Mouse (Mus musculus) limb, embryonic 12.5 days (tissue): ENCODE measurements at regions not wholly inside any gene's neighbourhood (a gene's known extent, or its start where the extent isn't known, plus 50 kb on each side); places are given as distances from the start of the nearest gene placed in this dataset.

Experiments used
- ATAC-seq: fragments of 200-750 bp; cut with Nextera tagmentation; 2 replicates; pipeline ENCODE4 v1.8.0; 2017; ENCODE audit warnings: low read depth, moderate TSS enrichment; ENCODE audit not compliant: insufficient number of reproducible peaks, insufficient read depth, low FRiP score, low TSS enrichment
- H3K27ac ChIP-seq: fragments of 300-500 bp; sonication (generic); 2 replicates; pipeline ENCODE4 v1.5.1; 2016; ENCODE audit warnings: mild to moderate bottlenecking, moderate library complexity
- H3K27me3 ChIP-seq: fragments of 300-500 bp; sonication (generic); 2 replicates; pipeline ENCODE4 v1.6.1; 2016; ENCODE audit warnings: mild to moderate bottlenecking, moderate library complexity
- H3K36me3 ChIP-seq: fragments of 300-500 bp; sonication (generic); 2 replicates; pipeline ENCODE4 v1.6.1; 2016; ENCODE audit warnings: mild to moderate bottlenecking, moderate library complexity
- H3K4me1 ChIP-seq: fragments of 300-500 bp; sonication (generic); replicated peaks from 2 replicates; pipeline ENCODE4 v1.6.1; 2016
- H3K4me2 ChIP-seq: fragments of 300-500 bp; sonication (generic); 2 replicates; pipeline ENCODE4 v1.6.1; 2016; ENCODE audit warnings: mild to moderate bottlenecking, moderate library complexity
- H3K4me3 ChIP-seq: fragments of 300-500 bp; sonication (generic); replicated peaks from 2 replicates; pipeline ENCODE4 v1.5.1; 2016; ENCODE audit warnings: mild to moderate bottlenecking
- H3K9ac ChIP-seq: fragments of 300-500 bp; sonication (generic); replicated peaks from 2 replicates; pipeline ENCODE4 v1.6.1; 2016; ENCODE audit warnings: mild to moderate bottlenecking, moderate library complexity
- H3K9me3 ChIP-seq: fragments of 300-500 bp; sonication (generic); 2 replicates; pipeline ENCODE4 v1.6.1; 2016; ENCODE audit warnings: mild to moderate bottlenecking, moderate library complexity
- WGBS: fragments of 180-500 bp; shearing (Covaris S2); methylation state at CpG from one replicate; pipeline ENCODE4 v1.1.7; 2016; 5-methylcytosine and 5-hydroxymethylcytosine counted together

DNA sequence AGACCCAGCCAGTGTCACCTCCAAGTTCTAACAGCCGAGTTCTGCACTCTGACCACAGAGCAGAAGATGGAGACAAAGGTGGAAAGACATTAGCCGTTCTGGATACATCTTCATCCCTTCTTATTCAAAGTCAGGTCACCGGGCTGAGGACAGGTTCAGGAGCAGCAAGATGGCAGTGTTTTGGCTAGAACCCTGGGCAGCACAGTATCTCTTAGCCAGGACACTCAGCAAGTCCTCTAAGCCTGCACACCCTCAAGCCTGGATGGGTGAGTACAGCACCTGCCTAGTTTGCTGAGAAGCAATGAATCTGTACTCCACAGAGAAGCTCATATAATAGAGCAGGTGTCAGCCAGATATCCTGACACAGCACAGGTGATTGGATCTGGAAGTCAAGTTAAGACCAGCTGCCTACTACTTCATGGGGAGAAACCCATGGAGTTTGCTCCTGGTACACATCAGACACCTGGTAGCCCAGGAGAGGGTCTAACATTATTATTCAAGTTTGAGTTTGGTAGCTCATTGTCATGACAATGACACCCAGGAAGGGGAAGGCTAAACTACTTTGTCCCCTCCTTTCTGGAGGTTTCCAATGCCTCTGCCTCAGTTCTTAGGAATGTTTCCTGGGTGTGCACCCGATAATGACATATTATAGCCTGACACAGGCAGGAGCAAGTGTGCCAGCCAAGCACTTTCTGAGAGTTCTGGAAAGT is 108.1 kb downstream of the Ndufa10 start:
- ATAC-seq: no peak
- H3K4me1 ChIP-seq: peaks cover under 1% of the 10 kb centered on the region
- 85% methylated on average over 4 of the region's 4 CpGs for WGBS
- H3K9ac ChIP-seq: no peak overlapping the region
- no peaks in the 10 kb centered on the region for H3K27me3 ChIP-seq
- H3K4me3 ChIP-seq: no peak overlapping the region
- no peaks in the 10 kb centered on the region for H3K9me3 ChIP-seq
- H3K36me3 ChIP-seq: no peaks in the 10 kb centered on the region
- H3K27ac ChIP-seq: no peak overlapping the region
- no peak overlapping the region for H3K4me2 ChIP-seq

DNA sequence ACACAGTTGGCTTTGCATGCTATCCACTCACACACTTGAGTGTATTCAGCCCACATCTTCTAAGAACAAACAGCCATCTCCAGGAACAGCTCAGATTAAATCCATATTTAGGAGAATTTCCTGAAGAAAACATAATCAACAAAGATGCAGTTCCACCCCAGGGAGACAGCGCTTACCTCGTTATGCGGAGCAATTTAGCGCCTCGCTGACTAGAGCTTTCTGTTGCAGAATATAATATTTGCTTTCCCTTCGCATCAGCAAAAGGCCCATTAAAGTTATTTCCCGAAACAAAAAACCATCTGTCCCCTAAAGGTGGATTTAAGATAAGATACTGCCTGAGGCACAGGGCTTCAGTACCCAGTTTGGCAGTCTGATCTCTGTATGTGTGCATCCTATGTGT is 112.0 kb downstream of the Ndufa10 start:
- ATAC-seq: no peak
- Histone ChIP-seq H3K4me3 (no peak overlapping the region), H3K27me3 (no peaks in the 10 kb centered on the region), H3K9me3 (no peaks in the 10 kb centered on the region), H3K9ac (no peak overlapping the region), H3K27ac (no peak overlapping the region), H3K4me2 (no peak overlapping the region), H3K36me3 (no peaks in the 10 kb centered on the region), H3K4me1 (no peaks in the 10 kb centered on the region)
- 80% methylated on average over 7 of the region's 7 CpGs for WGBS

DNA sequence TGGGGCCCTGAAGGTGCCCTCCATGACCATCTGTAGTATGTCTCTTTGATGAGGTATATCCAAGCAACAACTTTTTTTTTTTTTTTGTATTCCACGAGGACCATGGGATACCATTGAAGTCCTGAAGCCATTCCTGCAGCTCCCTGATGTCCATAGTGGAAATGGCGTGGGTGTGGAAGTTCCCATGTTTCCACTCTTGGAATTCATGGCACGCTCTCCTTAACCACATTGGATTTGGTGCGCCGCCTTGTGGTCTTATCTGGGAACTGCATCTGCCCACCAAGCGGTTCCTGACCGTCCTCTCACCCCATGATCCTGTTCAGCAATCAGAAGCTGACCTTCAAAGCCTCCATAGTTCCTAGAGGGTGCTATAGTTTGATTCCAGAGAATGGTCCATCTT is 113.4 kb downstream of the Ndufa10 start:
- no peak for ATAC-seq
- no peaks in the 10 kb centered on the region for H3K36me3 ChIP-seq
- H3K4me2 ChIP-seq: no peak overlapping the region
- H3K4me3 ChIP-seq: no peak overlapping the region
- H3K27ac ChIP-seq: no peak overlapping the region
- H3K9ac ChIP-seq: no peak overlapping the region
- WGBS: 18% methylated on average over 7 of the region's 7 CpGs
- no peaks in the 10 kb centered on the region for H3K27me3 ChIP-seq
- no peaks in the 10 kb centered on the region for H3K4me1 ChIP-seq
- H3K9me3 ChIP-seq: no peaks in the 10 kb centered on the region

DNA sequence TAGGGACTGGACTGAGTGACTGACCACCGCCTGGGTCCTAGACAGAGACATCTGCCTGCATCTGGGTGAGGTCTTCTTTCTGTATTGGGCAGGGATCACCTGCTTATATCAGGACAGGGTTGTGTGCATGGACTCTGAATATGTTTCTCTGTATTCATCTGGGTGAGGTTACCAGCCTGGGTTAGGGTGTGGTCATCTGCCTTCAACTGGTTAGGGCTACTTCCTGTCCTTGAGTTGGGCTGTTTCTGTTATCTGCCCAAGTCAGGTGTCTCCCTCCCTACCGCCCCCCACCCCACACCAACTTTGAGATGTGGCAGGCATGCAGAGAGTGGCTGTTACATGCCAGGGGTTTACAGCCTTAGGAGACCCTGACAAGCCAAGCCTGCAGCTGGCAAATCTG is 114.2 kb downstream of the Ndufa10 start:
- no peak for ATAC-seq
- H3K9ac ChIP-seq: no peak overlapping the region
- no peak overlapping the region for H3K27ac ChIP-seq
- H3K9me3 ChIP-seq: no peaks in the 10 kb centered on the region
- no peak overlapping the region for H3K4me3 ChIP-seq
- 82% methylated on average over 2 of the region's 2 CpGs for WGBS
- H3K4me2 ChIP-seq: no peak overlapping the region
- H3K27me3 ChIP-seq: no peaks in the 10 kb centered on the region
- H3K4me1 ChIP-seq: no peaks in the 10 kb centered on the region
- H3K36me3 ChIP-seq: no peaks in the 10 kb centered on the region

DNA sequence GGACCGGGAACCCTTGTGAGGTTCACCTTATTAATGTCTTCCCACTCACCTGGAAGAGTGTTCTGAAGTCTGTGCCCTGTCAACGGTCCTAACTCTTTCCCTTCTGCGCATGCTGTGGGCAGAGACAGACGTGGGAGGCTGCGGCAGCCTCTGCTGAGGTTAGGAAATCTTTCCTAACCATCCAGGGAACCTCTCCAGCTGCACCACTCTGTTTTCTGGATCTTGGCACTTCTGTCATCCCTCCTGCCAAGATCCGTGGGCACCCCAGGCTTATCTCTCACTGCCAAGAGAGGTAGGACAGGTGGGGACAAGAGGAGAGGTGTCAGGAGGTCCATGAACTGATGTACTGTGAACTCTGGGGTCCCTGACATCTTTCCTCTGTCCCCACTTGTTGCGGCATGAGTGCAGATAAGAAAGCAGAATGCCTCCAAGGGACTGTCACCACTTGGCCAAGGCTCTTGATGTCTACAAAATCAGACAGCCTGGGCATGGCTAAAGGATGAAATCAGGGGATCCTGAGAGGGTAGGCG is 114.8 kb downstream of the Ndufa10 start:
- H3K4me1 ChIP-seq: no peaks in the 10 kb centered on the region
- no peaks in the 10 kb centered on the region for H3K36me3 ChIP-seq
- no peak overlapping the region for H3K4me2 ChIP-seq
- no peak overlapping the region for H3K9ac ChIP-seq
- no peak overlapping the region for H3K27ac ChIP-seq
- 84% methylated on average over 8 of the region's 8 CpGs for WGBS
- ATAC-seq: no peak
- no peaks in the 10 kb centered on the region for H3K27me3 ChIP-seq
- H3K4me3 ChIP-seq: no peak overlapping the region
- no peaks in the 10 kb centered on the region for H3K9me3 ChIP-seq

DNA sequence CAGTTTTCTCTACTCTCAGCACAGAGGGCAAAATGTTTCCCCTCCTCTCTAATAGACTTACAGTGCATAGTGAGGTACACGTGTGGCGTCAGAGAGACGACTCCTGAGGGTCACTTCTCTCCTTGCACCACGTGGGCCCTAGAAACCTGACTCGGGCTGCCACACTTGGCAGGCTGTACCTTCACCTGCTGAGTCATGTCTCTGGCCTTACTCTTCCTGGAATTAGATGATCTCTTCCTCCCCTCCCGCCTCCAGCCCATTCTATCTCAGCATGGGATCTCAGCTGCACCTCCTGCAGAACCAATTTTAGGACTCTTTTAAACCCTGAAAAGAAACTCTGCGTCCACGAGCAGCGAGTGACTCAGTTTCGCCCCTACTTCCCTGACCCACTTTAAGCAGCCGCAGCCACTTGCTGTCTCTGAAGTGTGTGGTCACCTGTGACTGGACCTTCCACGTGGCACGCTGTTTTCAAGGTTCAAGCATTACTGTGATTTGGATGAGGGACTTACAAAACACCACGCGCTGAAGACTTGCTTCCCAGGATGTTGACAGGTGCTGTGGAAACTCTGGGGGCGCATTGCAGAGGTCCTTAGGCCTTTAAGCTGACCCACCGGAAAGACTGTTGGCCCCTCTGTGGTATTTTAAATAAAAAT is 125.2 kb downstream of the Ndufa10 start:
- Histone ChIP-seq H3K27me3 (no peaks in the 10 kb centered on the region), H3K4me1 (no peaks in the 10 kb centered on the region), H3K36me3 (no peaks in the 10 kb centered on the region), H3K27ac (no peak overlapping the region), H3K9ac (no peak overlapping the region), H3K9me3 (no peaks in the 10 kb centered on the region), H3K4me3 (no peak overlapping the region), H3K4me2 (no peak overlapping the region)
- WGBS: 51% methylated on average over 17 of the region's 17 CpGs
- no peak for ATAC-seq

DNA sequence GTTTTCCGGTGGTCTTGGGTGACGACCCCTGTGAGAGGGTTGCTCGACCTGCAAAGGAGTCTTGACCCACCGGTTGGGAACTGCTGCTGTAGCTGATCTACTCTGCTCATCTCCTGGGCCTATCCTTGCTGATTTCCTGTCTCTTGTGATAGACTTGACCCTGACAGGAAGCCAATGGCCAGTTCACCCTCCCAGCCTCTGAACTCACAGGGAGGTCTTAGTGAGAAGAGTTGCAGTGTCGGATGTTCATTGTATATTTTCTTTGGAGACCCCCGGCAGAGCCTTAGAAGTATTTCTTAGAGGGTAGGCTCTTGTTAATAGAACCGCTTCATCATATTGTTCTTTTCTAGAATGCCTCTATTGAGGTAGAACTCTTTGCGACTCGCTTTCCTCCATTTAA is 126.0 kb downstream of the Ndufa10 start:
- no peaks in the 10 kb centered on the region for H3K36me3 ChIP-seq
- H3K4me2 ChIP-seq: no peak overlapping the region
- H3K4me1 ChIP-seq: no peaks in the 10 kb centered on the region
- 86% methylated on average over 9 of the region's 9 CpGs for WGBS
- H3K27me3 ChIP-seq: no peaks in the 10 kb centered on the region
- ATAC-seq: no peak
- H3K9me3 ChIP-seq: no peaks in the 10 kb centered on the region
- H3K27ac ChIP-seq: no peak overlapping the region
- no peak overlapping the region for H3K9ac ChIP-seq
- H3K4me3 ChIP-seq: no peak overlapping the region

DNA sequence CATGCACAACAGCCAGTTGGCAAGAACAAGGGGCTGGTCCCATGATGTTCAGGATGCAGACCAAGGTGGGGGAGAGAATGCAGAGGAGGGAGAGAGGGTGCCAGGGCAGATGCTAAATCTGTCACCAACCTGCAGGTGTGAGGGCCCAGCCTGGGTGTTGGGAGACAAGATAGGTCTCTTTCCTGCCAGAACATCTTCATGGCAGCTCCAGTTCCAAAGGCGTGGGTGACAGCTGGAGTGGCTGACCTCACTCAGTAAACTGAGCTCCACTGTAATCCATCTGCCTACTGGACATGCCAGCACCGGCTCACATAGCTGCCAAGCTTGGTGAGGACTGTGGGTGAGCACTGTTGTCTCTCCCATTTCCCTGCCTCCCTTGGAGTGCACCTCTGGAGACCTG is 129.9 kb downstream of the Ndufa10 start:
- no peak for ATAC-seq
- H3K9me3 ChIP-seq: no peaks in the 10 kb centered on the region
- no peak overlapping the region for H3K4me2 ChIP-seq
- no peak overlapping the region for H3K4me3 ChIP-seq
- no peaks in the 10 kb centered on the region for H3K27me3 ChIP-seq
- H3K36me3 ChIP-seq: no peaks in the 10 kb centered on the region
- no peak overlapping the region for H3K9ac ChIP-seq
- no peaks in the 10 kb centered on the region for H3K4me1 ChIP-seq
- H3K27ac ChIP-seq: no peak overlapping the region
- 75% methylated on average over 2 of the region's 2 CpGs for WGBS

DNA sequence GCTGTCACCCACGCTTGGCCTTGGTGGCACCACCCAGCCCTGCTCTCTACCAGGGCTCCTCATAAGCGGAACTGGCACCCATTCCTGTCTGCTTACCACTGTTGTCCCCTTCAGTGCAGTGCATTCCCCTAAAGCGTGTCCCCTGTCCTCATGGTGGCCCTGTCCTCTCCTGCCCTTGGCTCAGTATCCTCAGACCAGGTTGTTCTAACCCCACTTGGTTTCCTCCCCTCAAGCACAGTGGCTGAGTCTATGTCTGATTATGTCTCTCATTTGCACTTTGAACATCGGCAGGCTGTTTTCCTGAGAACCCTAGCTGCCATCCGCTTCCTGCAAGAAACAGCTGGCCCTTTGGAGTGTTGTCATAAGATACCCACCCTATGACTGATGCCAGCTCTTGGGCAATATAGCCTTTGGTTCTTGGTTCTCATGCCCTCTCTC is 130.5 kb downstream of the Ndufa10 start:
- no peak for ATAC-seq
- Histone ChIP-seq H3K9ac (no peak overlapping the region), H3K36me3 (no peaks in the 10 kb centered on the region), H3K4me1 (peaks cover under 1% of the 10 kb centered on the region; the same call in 1 of the 2 replicates), H3K27ac (no peak overlapping the region), H3K4me2 (no peak overlapping the region), H3K27me3 (no peaks in the 10 kb centered on the region), H3K9me3 (no peaks in the 10 kb centered on the region), H3K4me3 (no peak overlapping the region)
- 93% methylated on average over 5 of the region's 5 CpGs for WGBS

DNA sequence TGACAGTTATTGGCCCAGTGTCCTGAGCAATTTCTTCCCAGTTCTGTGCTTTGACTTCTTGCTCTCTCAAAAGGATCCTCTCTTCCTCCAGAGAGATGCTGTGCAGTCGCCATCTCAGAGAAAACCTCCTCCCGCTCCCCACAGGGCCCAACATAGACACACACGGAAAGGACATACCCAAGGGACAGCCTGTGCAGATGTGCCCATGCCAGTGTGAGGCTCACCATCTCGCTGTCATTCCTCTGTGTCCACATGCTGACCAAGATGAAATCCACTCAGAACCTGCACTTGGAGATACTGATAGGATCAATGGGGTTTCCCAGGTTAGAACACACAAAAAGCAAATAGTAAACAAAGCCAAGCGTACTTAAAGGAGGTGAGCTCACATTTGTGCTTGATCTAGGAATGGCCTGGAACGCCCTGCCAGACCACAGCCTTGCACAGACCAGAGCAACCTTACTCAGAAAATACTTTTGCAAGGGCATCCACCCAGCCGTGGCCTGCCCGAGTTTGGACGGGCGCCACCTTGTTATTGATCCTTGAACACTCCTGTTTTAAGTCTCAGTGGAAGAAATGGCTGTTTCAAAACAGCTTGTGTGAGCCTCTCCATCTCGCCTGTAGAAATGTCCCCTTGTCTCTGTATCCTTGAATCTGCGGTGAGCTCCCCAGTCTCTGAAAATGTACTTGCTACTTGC is 131.7 kb downstream of the Ndufa10 start:
- WGBS: 87% methylated on average over 12 of the region's 12 CpGs

DNA sequence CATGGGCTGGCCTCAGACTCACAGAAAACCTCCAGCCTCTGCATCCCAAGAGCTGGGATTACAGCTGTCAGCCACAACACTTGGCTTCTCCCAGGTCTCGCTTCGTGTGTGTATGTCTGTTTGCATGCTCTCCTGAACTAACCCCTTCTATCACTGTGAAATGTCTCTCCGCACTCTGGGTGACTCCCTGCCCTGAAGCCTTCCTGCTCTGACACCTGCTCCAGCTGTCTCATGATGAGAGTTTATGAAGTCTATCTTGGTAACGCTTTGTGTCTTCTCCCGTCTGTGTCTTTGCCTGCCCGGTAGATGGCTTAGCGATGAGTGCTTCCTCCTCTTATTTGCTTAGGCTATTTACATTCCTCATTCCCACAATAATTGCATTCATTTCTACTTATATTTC is 133.0 kb downstream of the Ndufa10 start:
- no peaks in the 10 kb centered on the region for H3K36me3 ChIP-seq
- no peaks in the 10 kb centered on the region for H3K27me3 ChIP-seq
- WGBS: 82% methylated on average over 7 of the region's 7 CpGs
- no peak overlapping the region for H3K27ac ChIP-seq
- no peak overlapping the region for H3K4me3 ChIP-seq
- H3K4me1 ChIP-seq: peaks cover 4% of the 10 kb centered on the region
- ATAC-seq: no peak
- no peak overlapping the region for H3K9ac ChIP-seq
- H3K4me2 ChIP-seq: no peak overlapping the region
- H3K9me3 ChIP-seq: no peaks in the 10 kb centered on the region

More for the DNA sequence above, 131.7 kb downstream of the Ndufa10 start:
- H3K4me3 ChIP-seq: no peak overlapping the region
- peaks cover 4% of the 10 kb centered on the region for H3K4me1 ChIP-seq
- H3K4me2 ChIP-seq: no peak overlapping the region
- H3K9me3 ChIP-seq: no peaks in the 10 kb centered on the region
- ATAC-seq: no peak
- no peak overlapping the region for H3K27ac ChIP-seq
- H3K9ac ChIP-seq: no peak overlapping the region
- no peaks in the 10 kb centered on the region for H3K36me3 ChIP-seq
- no peaks in the 10 kb centered on the region for H3K27me3 ChIP-seq
